Mouse (Mus musculus) monocyte, adult 5-6 weeks (primary cell): ENCODE data around the gene Glis1. TPM values are rescaled to one million over a fixed set of nuclear protein-coding genes. Genes with fewer than 3 reads are reported as not detected.

Experiments
- ATAC-seq: fragments of 153-309, 156-312 bp; replicated peaks from 2 replicates; pipeline ENCODE4 v1.8.0; 2017; ENCODE audit warnings: mild to moderate bottlenecking; ENCODE audit not compliant: low TSS enrichment, insufficient number of reproducible peaks, severe bottlenecking, poor library complexity, low FRiP score
- total RNA-seq: library from RNA; stranded (forward); fragments of 200-1000, 200-491, 200-594 nt; gene quantifications from 3 replicates; pipeline ENCODE4 v1.2.3, GENCODE M21; 2017

The Glis1 gene
- total RNA-seq, 1 experiment from 2014 or later, result not detected

DNA sequence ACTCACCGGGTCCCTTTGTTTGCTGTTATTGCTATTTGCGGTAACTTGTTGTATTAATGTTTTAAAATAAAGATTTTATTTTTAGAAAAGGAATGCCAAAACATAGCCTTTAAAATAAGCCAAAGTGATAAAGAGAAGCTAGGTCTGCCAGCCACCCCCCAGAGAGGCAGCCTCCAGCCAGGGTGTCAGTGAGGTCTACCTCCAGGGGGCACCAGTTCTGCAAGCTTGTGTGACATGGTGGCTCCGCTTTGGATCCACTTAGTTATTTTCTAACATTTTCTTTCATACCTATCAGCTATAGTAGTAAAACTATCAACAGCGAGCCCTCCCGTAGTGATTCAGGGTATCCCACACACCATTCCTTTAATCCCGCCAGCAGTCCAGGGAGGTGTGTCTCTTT lies 14.1 kb downstream of the Glis1 start:
- no peak for ATAC-seq

GRCm38 (mm10) chr4:107449519-107449918 lies 15.1 kb downstream of the Glis1 start:
- ATAC-seq, result no peak

GRCm38 (mm10) chr4:107452266-107453015 lies 18.1 kb downstream of the Glis1 start:
- ATAC-seq, result no peak

DNA sequence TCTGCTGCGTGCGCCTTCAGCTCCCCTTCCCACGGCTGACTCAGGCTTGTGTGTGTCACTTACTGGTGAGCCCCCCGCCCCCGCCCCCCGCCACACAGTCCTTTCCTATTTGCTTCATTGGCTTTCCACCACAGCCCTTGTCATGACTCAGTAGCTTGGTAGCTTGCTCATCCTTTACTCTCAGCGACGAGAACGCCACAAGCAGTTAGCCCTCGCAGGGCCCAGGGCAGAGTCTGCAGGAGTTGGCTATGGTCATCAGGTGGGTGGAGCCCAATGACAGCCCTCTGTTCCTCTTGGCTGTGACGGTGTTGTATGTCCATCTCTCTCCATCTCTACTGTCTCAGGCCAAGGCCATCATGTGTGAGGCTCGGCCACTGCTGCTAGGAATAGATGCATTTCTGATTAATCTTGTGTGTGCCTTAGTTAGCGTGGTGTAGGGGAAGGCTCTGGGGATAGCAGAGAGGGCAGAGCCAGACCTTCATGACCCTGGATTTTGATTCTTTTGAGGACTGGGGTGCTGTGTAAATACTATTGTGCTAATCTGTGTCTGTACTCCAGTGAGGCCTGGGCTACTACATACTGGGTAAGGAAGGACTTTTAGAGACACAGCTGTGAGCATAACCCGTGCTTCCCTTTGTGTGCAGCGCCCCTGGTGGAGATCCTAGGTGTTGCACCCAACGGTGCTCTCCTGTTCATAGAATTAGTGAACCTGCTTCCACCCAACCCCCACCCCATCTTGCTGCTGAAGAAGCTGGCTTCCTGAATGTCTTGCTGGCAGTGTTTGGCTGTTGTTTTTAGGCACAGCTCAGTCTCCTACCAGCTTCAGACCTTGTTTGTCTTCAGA lies 19.0 kb downstream of the Glis1 start:
- ATAC-seq, result peak; percentile 65

- no peak for ATAC-seq
These were observed 23.2 kb downstream of the Glis1 start for GRCm38 (mm10) chr4:107457602-107458001.

DNA sequence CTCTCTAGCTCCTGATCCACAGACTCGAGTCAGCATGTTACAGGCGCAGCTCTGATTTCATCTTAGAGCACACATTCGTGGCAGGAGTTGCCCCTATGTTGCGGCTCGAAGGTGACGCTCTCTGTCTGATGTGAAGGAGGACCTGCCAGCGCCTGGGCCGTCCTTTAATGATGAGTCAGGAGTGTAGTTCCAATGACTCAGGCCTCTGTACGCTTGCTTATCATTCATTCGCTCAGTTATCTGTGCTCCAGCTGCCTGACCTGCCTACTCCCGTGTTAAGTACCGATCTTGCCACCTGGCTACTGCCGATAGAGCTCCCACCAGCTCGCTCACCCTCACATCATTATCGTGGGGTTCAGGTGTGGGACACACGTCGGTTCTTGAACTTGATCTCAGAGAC lies 24.5 kb downstream of the Glis1 start:
- ATAC-seq, result no peak

DNA sequence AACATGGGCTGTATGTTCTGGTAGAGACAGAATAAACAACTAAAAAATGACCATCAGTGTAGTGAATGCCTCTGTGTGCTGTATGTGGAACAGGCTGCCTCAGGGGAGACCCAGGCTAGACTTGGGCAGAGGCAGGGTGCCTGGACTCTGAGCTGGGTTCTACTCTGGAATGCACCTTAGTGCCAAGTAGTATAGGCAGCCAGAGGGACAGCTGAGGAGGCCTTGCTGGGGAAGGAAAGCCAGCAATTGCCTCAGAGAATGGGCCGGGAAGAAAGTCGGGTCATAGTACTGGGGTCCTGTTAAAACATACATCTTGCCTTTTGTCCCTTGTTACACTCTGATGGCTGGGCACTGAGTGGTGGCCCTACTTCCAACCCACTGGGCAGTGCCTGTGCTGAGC lies 25.1 kb downstream of the Glis1 start:
- ATAC-seq, result no peak

DNA sequence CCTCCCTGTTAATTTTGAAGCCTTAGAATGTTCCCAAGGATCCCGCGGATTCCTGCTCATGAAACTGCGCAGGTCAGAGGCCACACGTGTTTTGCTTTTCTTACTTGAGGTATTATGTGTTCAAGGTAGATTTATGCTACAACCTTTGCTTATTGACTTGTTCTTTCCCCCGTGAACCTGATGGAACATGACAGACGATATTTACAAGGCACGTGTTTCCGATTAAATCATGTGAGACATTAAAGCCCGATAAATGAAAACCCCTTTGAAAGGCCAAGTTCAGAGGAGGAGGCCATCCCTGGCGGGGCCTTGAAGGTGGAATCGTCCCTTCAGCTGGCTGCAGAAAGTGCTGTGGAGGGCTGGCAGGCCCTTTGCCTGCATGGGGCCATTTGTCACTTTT lies 26.1 kb downstream of the Glis1 start:
- no peak for ATAC-seq

DNA sequence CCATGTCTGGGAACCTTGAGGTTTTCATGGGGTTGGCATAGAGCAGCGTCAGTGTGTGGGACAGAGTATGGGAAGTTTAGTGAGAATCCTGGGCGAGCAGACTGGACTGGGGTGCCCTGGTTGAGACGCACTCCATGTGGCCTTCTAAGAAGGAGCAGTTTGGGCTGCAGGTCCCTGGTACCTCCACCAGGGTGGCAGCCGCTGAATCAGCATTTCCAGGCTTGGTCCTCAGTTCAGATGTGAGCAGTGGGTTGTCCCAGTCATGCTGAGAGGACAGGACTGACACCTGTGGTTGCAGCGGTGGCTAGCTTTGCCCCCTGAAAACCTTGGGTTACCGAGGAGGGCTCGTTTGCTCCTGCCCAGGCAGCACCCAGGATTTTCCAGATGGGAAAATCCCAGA lies 33.4 kb downstream of the Glis1 start:
- ATAC-seq, result no peak

DNA sequence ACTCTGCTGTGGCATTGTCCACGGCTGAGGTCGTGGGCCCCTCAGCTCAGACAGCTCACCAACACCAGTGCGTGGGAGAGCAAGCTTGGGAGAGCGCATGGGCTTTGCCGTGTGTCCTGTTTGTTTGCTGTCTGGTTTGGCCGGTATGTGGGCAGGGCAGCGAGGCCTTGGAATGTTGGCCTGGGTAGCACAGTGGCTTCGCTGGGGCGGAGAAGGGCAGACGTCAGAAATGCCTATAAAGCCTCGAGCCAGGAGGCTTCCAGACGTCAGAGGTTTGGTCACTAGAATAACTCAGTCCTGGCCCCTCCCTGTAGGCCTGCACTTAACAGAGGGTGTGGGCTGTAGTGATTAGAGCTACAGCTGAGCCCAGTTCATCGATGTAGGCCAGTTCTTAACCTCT lies 33.9 kb downstream of the Glis1 start:
- no peak for ATAC-seq

DNA sequence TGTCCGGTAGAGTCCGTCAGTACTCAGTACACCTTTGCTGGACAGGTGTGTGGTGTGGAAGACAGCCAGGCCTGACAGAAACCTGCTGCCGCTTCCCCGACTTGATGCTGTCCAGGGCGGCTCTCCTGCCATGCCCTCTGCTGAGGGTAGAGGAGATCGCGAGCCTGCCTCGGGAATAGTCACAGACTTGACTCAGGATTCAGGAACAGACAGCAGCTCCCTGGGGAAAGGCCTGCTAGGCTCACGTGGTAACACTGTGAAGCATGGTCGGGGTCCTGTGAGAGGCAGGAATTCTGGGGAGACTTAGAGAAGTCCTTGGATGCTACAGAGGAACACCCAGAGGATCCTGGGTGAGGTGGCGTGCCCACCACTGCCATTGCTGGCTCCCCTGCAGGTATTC lies 34.4 kb downstream of the Glis1 start:
- no peak for ATAC-seq

DNA sequence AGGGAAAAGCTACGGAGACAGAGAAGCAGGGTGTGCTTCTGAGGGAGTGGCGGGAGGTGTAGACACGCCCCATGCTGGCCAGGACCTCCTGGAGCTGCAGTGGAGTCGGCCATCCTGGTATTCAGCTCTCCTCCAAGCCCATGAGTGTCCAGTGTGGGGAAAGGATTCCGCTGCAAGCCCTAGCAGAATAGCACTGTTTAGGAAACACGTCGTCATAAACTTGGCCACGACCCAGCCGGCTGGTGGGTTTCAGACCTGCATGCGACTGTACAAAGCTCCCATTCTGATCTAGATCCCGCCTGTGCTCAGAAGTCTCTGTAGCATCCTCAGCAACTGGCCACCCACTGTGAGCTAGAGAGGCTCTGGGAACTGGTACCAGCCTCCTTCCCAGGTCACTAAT lies 41.9 kb downstream of the Glis1 start:
- no peak for ATAC-seq

DNA sequence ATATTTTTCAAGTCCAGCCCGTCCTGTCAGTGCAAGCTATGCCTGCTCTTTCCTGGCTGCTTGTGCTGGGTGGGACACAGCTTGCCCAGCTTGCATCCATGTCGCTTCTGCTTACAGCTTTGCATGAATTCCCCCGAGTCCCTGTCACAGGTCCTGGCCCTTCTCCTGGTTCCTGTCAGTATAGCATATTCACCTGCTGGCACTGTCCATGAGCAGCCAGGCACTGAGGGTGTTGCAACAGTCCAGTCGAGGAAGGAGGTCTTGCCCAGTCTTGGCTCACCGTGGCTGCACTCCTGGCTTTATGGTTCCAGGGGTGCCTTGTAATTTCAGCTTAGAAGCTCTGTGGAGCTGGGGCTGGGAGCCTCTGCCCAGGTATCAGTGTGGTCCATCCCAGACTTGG lies 44.6 kb downstream of the Glis1 start:
- ATAC-seq, result no peak

DNA sequence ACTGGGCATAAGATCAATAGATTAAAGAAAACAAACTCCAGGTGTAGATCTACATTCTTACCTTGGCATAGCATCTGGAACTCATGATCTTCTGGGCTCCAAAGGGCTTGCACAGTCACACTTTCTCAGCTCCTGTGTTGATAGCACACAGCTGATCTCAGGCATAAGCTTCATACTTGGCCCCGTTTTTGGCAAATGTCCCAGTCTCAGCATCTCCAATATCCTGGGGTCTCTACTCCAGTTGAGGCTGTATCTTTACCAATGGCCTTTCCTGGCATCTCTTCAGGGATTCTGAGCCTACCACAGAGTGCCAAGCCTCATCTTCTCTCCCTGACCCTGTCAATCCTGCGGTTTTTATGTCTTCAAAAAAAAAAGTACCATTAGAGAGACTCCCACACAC lies 48.1 kb downstream of the Glis1 start:
- no peak for ATAC-seq

DNA sequence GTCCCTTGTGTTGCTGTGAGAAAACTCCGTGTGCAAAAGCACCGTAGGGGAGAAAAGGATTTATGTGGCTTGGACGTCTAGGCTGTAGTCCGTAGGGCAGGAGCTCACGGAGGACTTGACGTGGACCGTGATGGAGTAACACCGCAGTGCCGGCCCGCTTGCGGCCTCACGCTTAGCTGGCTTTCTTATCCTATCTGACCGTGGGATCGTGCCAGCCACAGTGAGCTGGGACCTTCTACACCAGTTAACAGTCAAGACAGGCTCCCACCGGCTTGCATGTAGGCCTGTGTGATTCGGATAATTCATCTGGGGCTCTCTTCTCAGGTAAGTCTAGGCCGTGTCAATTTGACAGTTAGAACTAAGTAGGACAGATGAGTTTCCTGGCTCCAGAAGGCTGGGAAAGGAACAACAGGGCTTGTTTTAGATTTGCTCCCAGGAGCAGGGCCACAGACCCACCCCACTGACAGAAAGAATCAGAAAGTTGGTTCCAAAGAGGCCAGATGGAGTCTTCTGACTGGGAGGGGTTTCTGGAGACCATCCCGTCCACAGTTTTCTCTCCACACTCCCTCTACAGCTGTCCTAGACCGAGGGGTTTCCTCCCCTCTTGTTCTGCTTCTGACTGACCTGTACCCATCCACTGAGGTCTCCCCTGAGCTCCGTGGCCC lies 49.3 kb downstream of the Glis1 start:
- ATAC-seq, result no peak

GRCm38 (mm10) chr4:107484221-107484575 lies 49.8 kb downstream of the Glis1 start:
- no peak for ATAC-seq

DNA sequence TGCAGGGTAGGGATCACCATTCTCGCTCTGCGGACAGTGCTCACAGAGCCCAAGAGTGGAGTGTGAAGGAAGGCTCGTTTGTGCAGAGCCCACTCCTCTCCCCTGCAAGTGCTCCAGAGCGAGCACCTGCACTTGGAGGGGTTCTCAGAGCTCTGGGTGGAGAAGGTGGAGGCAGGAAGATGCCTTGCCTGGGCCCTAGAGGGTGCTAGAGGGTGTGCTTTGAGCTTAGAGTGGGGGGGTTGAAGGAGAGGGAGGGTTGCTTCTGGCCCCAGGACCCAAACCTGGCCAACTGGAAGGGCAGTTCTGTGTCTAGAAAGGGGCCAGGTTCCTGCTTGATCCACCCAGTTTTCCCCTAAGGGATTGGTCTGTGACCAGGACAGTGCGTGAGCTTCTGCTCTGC lies 51.5 kb downstream of the Glis1 start:
- no peak for ATAC-seq

DNA sequence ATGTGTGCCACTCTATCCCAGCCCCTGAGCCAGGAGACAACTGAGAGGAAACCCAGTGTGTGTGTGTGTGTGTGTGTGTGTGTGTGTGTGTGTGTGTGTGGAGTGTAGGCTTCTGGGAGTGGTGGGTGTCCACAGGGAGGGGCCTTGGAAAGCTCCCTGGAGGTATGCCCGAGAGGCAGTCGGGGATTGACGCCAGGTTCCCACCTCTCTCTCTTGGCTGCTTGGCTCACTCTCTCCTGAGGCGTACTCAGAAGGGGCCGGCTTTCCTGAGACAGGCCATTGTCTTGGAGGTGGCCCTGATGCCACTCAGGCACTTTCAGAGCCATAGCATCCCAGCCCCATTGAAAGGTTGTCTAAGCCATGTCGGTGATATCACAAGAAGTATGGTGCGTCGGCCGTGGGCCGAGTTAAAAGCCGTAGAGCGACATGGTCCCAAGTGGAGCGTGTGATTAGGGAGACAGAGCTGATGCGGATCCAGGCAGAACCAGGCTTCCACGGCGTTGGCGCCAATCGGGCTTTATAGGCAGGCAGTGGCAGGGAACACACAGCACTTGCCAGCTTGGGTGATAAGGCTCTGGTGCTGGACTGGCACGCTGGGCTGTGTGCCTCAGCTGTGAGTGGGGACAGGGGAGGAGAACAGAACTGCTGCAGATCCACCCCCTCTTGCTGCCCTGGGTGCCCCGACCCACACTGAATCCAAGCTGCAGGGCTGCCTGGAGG lies 54.9 kb downstream of the Glis1 start:
- no peak for ATAC-seq

- ATAC-seq, result no peak
These were observed 58.6 kb downstream of the Glis1 start for GRCm38 (mm10) chr4:107492991-107493390.
